Mouse (Mus musculus): ENCODE measurements around the gene Abcd3. TPM values are rescaled to one million over a fixed set of nuclear protein-coding genes. Genes with fewer than 3 reads are reported as not detected.
A peak's percentile ranks its signal among the peaks of the same experiment; 100 is the strongest.
"Not testable (repeated sequence)": the region's sequence is repeated elsewhere in the genome, so short reads cannot be mapped to it uniquely, and the experiment has no call there.

The Abcd3 gene
- polyA plus RNA-seq, 1 experiment from 2014 or later, result 58.1 TPM

DNA sequence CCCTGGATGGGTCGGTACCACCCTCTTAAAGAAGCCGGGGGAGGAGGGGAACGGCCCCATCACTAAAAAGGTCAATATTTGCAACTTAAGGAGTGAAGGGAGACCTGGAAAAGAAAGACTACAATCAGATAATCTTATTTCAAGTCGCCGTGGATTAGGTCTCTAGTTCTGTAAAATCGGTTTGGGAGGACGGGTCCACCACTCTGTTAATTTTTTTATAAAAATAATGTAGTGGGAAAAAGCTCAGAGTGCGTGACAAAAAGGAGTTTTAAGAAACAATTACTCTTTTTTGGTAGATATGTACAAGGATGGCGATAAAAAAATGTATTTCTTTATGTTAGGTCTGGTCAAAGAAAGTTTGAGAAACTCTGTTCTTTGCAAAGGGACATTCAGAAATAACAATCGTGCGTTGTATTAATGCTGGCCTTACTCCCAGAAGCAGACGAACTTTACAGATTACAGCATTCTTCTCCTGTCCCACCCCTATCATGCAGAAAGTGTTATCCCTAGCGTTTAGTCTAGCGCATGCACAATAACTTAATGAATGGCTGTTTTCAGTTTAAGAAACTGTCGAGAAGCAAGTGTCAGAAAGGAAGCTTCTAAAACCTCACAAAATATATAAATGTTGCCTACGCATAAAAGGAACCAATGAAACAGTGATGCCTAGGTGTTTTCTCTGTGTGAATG, 590 bp upstream of the Abcd3 start:
- Histone ChIP-seq H3K9ac (replicated peaks) (peak overlapping the region; percentile 91), H3K27ac (peak overlapping the region; percentile 98), H3K4me1 (replicated peaks) (peaks cover 23% of the 10 kb centered on the region), H3K27me3 (no peaks in the 10 kb centered on the region), H3K36me3 (no peaks in the 10 kb centered on the region), H3K4me2 (peak overlapping the region; percentile 69), H3K4me3 (replicated peaks) (peak overlapping the region; percentile 86), H3K9me3 (no peaks in the 10 kb centered on the region)
- no peak for ATAC-seq (ENCODE audit: insufficient number of reproducible peaks, insufficient read depth, low FRiP score, low TSS enrichment, low read depth)
- WGBS, result 21% methylated on average over 16 of the region's 16 CpGs

DNA sequence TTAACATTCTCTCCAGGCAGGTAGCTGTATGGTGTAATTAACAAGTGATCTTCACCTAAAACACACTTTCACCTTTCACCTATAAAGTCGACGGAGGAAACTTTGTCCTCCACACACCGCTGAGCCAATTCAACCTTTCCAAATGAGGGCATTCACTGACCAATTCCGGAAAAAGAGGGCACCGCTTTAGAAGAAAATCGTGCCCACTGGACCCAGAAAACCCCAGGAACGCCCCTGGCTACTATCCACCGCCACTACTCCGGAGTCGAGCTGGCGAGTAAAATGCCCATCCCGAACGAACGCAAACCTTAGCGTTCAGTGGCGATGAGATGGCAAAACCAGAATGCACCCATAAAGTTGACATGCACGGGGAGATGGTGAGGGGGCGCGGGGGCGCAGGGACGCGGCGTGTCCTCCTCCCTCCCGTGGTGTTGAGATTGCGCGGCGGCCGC, 663 bp downstream of the Abcd3 start:
- no peaks in the 10 kb centered on the region for H3K9me3 ChIP-seq
- peak overlapping the region; percentile 91 for H3K9ac ChIP-seq (replicated peaks)
- H3K36me3 ChIP-seq, result no peaks in the 10 kb centered on the region
- ATAC-seq (ENCODE audit: insufficient number of reproducible peaks, insufficient read depth, low FRiP score, low TSS enrichment, low read depth), result no peak; the same call in 1 of the 2 replicates
- peak overlapping the region; percentile 69 for H3K4me2 ChIP-seq
- H3K27ac ChIP-seq, result peak overlapping the region; percentile 98
- H3K27me3 ChIP-seq, result no peaks in the 10 kb centered on the region
- WGBS, result under 1% methylated on average over 27 of the region's 28 CpGs
- peaks cover 14% of the 10 kb centered on the region for H3K4me1 ChIP-seq (replicated peaks)
- peak overlapping the region; percentile 86 for H3K4me3 ChIP-seq (replicated peaks)

DNA sequence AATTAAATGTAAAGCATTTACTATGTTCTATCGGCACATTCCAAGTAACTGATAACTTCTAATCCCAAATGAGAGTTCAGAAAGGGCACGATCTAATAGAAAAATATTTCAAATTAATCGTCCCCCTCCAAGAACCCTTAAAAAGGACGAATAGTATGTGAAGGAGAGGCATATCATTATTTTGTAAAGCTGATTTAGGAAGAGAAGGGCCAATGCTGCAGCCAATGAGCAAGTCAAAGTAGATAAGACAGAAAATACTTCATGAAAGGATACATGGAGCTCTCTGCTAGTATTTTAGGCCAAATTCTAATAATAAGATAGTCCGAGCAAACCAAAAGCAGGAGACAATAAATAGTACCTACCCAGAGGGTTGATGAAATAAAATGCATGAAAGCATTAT, 1.3 kb downstream of the Abcd3 start:
- Histone ChIP-seq H3K4me3 (replicated peaks) (peak overlapping the region; percentile 86), H3K27me3 (no peaks in the 10 kb centered on the region), H3K4me2 (peak overlapping the region; percentile 69), H3K4me1 (replicated peaks) (peaks cover 8% of the 10 kb centered on the region), H3K36me3 (no peaks in the 10 kb centered on the region), H3K9ac (replicated peaks) (peak overlapping the region; percentile 91; the same call in 1 of the 2 replicates), H3K9me3 (no peaks in the 10 kb centered on the region), H3K27ac (no peak overlapping the region)
- 68% methylated on average over 5 of the region's 5 CpGs for WGBS
- ATAC-seq (ENCODE audit: insufficient number of reproducible peaks, insufficient read depth, low FRiP score, low TSS enrichment, low read depth), result no peak

DNA sequence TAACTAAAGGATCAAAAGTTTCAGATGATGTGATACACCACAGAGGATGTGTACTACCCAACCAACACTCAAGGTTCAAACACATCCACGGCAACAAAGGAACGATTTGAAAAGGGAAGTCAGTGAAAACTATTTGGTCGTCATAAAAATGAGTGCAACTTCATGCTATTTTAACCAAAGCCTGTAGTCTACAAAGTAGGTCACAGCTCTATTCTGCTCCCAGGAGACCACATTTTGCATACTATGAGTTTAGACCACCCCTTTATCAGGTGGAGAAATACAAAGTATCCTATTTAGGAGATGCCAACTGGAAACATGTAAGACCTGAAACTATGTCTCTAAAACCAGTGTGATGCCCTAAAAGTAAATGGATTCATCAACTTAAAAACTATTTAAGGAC, 6.9 kb downstream of the Abcd3 start:
- Histone ChIP-seq H3K36me3 (peaks cover 6% of the 10 kb centered on the region; the same call in 1 of the 2 replicates), H3K9ac (replicated peaks) (no peak overlapping the region), H3K27me3 (no peaks in the 10 kb centered on the region), H3K27ac (no peak overlapping the region), H3K4me2 (no peak overlapping the region), H3K4me3 (replicated peaks) (no peak overlapping the region), H3K4me1 (replicated peaks) (no peaks in the 10 kb centered on the region), H3K9me3 (no peaks in the 10 kb centered on the region)
- 85% methylated on average over 3 of the region's 3 CpGs for WGBS
- ATAC-seq (ENCODE audit: insufficient number of reproducible peaks, insufficient read depth, low FRiP score, low TSS enrichment, low read depth), result no peak

DNA sequence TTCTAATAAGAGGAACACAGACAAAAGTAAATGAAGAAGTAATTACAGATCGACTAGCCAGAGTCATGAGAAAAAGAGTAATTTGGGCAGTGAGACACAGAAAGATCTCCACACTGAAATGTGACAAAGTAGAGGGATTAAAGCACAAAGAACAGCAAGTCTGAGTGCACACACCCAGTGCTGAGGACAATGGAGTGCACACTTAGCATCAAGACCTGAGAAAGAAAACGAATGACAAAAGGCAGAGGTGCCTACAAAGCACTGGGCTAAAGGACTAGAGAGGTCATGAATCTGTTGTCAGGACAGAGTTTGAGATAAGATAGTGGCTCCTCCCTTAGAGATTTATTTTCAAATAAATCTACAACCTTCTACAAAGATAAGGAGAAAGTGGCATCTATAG, 20.9 kb downstream of the Abcd3 start:
- Histone ChIP-seq H3K9me3 (no peaks in the 10 kb centered on the region), H3K4me1 (replicated peaks) (no peaks in the 10 kb centered on the region), H3K9ac (replicated peaks) (no peak overlapping the region), H3K27me3 (no peaks in the 10 kb centered on the region), H3K4me3 (replicated peaks) (no peak overlapping the region), H3K36me3 (peaks cover 14% of the 10 kb centered on the region; the same call in 1 of the 2 replicates), H3K4me2 (no peak overlapping the region), H3K27ac (no peak overlapping the region)
- no peak for ATAC-seq (ENCODE audit: insufficient number of reproducible peaks, insufficient read depth, low FRiP score, low TSS enrichment, low read depth)
- 80% methylated on average over 2 of the region's 2 CpGs for WGBS

DNA sequence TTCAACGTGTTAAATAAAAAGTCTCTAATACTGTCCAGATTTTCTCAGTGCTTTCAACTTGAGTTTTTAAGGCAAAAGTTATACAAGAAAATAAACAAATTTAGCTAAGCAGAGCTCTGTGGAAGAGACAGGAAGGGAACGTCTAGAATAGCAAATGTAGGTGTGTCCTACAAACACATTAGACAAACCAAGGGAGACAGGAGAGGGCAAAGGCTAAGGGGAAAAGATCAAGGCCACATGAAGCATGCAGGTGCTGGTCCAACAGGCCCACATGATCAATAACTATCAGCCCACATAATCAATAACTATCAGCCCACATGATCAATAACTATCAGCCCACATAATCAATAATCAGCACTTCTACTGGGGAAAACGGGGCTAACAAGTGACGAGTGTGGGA, 22.9 kb downstream of the Abcd3 start:
- no peak overlapping the region for H3K4me3 ChIP-seq (replicated peaks)
- no peak overlapping the region for H3K9ac ChIP-seq (replicated peaks)
- no peaks in the 10 kb centered on the region for H3K4me1 ChIP-seq (replicated peaks)
- 81% methylated on average over 4 of the region's 4 CpGs for WGBS
- no peak overlapping the region for H3K27ac ChIP-seq
- H3K36me3 ChIP-seq, result peaks cover 8% of the 10 kb centered on the region; the same call in 1 of the 2 replicates
- no peak for ATAC-seq (ENCODE audit: insufficient number of reproducible peaks, insufficient read depth, low FRiP score, low TSS enrichment, low read depth)
- no peaks in the 10 kb centered on the region for H3K27me3 ChIP-seq
- H3K9me3 ChIP-seq, result no peaks in the 10 kb centered on the region
- H3K4me2 ChIP-seq, result no peak overlapping the region

DNA sequence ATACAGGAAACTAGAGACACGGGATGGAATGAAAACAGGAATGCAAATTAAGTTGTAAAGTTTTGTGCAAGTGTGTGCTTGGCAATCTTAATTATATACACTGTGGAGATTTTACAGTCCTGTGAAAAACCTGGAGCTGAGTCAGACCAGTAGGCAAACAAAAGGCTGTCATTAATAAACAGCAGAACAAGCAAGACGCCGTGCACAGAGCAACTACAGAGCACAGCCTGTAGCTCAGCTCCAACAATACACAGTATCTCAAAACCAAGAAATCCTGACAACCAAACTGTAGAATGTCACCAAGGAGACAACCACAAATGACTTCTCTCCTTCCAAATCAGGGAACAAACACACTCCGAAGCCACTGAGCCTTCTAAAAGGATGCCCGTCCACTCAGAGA, 24.7 kb downstream of the Abcd3 start:
- Histone ChIP-seq H3K36me3 (peaks cover 8% of the 10 kb centered on the region; the same call in 1 of the 2 replicates), H3K4me2 (no peak overlapping the region), H3K4me1 (replicated peaks) (no peaks in the 10 kb centered on the region), H3K4me3 (replicated peaks) (no peak overlapping the region), H3K27ac (no peak overlapping the region), H3K27me3 (no peaks in the 10 kb centered on the region), H3K9me3 (no peaks in the 10 kb centered on the region), H3K9ac (replicated peaks) (no peak overlapping the region)
- 56% methylated on average over 5 of the region's 5 CpGs for WGBS
- no peak for ATAC-seq (ENCODE audit: insufficient number of reproducible peaks, insufficient read depth, low FRiP score, low TSS enrichment, low read depth)

DNA sequence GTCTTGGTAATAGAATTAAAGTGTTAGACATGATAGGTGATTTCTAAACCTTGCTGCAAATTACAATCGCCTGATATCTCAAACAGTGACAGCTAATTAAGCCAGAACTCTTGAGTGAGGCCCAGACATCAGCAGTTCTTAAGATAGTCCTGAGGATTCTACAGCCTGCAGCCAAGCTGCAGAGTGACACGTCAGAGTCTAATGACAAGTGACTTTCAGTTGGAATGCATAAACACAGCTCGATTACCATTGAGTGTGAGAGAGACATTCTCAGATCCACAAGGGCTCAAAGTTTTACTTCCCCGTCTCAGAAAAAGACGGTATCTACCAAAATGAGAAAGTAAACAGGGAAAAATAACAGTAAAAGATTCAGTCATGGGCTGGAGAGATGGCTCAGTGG, 25.3 kb downstream of the Abcd3 start:
- Histone ChIP-seq H3K4me2 (no peak overlapping the region), H3K36me3 (peaks cover 8% of the 10 kb centered on the region; the same call in 1 of the 2 replicates), H3K4me3 (replicated peaks) (no peak overlapping the region), H3K4me1 (replicated peaks) (no peaks in the 10 kb centered on the region), H3K9me3 (no peaks in the 10 kb centered on the region), H3K27me3 (no peaks in the 10 kb centered on the region), H3K27ac (no peak overlapping the region), H3K9ac (replicated peaks) (no peak overlapping the region)
- 75% methylated on average over 5 of the region's 5 CpGs for WGBS
- ATAC-seq (ENCODE audit: insufficient number of reproducible peaks, insufficient read depth, low FRiP score, low TSS enrichment, low read depth), result no peak

DNA sequence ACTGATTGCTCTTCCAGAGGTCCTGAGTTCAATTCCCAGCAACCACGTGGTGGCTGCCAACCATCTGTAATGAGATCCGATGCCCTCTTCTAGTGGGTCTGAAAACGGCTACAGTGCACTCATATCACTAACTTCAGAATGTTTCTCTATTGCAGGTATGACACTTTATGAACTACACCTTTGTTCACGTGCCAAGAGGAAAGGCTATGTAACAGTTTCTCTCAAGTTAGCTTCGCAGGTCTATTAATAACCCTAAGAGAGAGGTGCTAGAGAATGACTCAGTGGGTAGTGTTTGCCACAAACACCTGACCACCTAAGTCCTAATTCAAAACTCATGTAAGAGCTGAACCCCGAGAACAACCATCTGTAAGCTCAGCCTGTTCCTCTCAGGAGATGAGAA, 32.1 kb downstream of the Abcd3 start:
- H3K27me3 ChIP-seq, result no peaks in the 10 kb centered on the region
- no peak overlapping the region for H3K4me2 ChIP-seq
- 87% methylated on average over 6 of the region's 6 CpGs for WGBS
- no peaks in the 10 kb centered on the region for H3K9me3 ChIP-seq
- H3K27ac ChIP-seq, result no peak overlapping the region
- H3K9ac ChIP-seq (replicated peaks), result no peak overlapping the region
- no peak overlapping the region for H3K4me3 ChIP-seq (replicated peaks)
- no peak for ATAC-seq (ENCODE audit: insufficient number of reproducible peaks, insufficient read depth, low FRiP score, low TSS enrichment, low read depth)
- H3K36me3 ChIP-seq, result peaks cover 7% of the 10 kb centered on the region; the same call in 1 of the 2 replicates
- H3K4me1 ChIP-seq (replicated peaks), result peaks cover 10% of the 10 kb centered on the region

DNA sequence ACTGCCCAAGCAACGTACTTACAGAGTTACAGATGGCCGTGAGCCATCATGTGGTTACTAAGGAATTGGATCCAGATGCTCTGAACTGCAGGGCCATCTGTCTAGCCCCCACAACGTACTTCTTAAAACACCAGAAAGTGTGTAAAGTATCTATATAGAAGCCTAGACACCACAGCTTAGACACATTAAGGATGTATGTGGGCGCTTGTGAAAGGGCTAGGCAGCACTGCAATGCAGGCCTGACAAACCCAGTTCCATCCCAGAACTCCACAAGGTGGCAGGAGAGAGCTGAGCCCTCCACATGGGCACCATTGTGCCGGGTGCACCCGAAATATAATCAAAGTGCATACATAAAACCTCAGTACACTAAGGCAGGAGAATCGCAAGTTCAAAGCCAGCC, 37.2 kb downstream of the Abcd3 start:
- ATAC-seq (ENCODE audit: insufficient number of reproducible peaks, insufficient read depth, low FRiP score, low TSS enrichment, low read depth), result peak; percentile 92
- no peaks in the 10 kb centered on the region for H3K9me3 ChIP-seq

DNA sequence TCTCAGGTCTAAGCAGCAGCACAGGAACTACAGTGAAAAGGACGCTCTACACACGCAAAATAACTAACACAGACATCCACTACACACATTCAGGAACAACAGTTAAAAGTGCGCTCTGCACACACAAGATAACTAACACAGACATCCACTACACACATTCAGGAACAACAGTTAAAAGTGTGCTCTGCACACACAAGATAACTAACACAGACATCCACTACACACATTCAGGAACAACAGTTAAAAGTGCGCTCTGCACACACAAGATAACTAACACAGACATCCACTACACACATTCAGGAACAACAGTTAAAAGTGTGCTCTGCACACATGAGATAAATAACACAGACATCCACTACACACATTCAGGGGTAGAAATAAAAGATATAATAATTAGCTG, 41.8 kb downstream of the Abcd3 start:
- not testable (repeated sequence) for H3K4me1 ChIP-seq (replicated peaks); H3K27me3 ChIP-seq; H3K27ac ChIP-seq; H3K4me3 ChIP-seq (replicated peaks); H3K9me3 ChIP-seq; ATAC-seq (ENCODE audit: insufficient number of reproducible peaks, insufficient read depth, low FRiP score, low TSS enrichment, low read depth); H3K4me2 ChIP-seq; H3K9ac ChIP-seq (replicated peaks)
- H3K36me3 ChIP-seq, result peaks cover 62% of the 10 kb centered on the region
- WGBS, result 96% methylated on average over 4 of the region's 4 CpGs

More for the DNA sequence above, 37.2 kb downstream of the Abcd3 start:
- Histone ChIP-seq H3K36me3 (peaks cover 28% of the 10 kb centered on the region), H3K4me3 (replicated peaks) (no peak overlapping the region), H3K27me3 (no peaks in the 10 kb centered on the region), H3K27ac (peak overlapping the region; percentile 45), H3K9ac (replicated peaks) (no peak overlapping the region), H3K4me1 (replicated peaks) (peaks cover 16% of the 10 kb centered on the region), H3K4me2 (no peak overlapping the region)
- WGBS, result 19% methylated on average over 7 of the region's 7 CpGs

DNA sequence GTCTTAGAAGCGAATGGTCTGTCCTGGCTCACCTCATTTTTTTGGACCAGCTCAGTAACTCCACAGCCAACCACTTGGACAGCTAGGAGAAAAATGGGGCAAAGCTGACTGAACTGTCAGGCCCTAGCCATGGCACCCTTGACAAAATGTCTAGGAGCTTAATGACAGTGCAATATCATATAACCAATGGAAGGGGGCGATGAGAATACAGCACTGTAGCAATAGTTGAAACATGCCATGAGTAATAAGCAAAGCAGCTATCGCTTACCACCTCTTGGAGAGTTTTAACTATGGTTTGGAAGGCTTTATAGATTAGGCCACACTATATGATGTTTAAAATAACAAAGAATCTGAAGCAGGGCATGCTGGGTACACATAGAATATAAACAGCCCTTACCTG, 46.3 kb downstream of the Abcd3 start:
- H3K4me3 ChIP-seq (replicated peaks), result no peak overlapping the region
- 95% methylated on average over 3 of the region's 3 CpGs for WGBS
- no peak for ATAC-seq (ENCODE audit: insufficient number of reproducible peaks, insufficient read depth, low FRiP score, low TSS enrichment, low read depth)

More for the DNA sequence above, 46.3 kb downstream of the Abcd3 start:
- Histone ChIP-seq H3K4me2 (no peak overlapping the region), H3K9me3 (no peaks in the 10 kb centered on the region), H3K36me3 (peaks cover 79% of the 10 kb centered on the region), H3K4me1 (replicated peaks) (no peaks in the 10 kb centered on the region), H3K9ac (replicated peaks) (no peak overlapping the region), H3K27me3 (no peaks in the 10 kb centered on the region), H3K27ac (no peak overlapping the region)
